In the genomic region with DNA sequence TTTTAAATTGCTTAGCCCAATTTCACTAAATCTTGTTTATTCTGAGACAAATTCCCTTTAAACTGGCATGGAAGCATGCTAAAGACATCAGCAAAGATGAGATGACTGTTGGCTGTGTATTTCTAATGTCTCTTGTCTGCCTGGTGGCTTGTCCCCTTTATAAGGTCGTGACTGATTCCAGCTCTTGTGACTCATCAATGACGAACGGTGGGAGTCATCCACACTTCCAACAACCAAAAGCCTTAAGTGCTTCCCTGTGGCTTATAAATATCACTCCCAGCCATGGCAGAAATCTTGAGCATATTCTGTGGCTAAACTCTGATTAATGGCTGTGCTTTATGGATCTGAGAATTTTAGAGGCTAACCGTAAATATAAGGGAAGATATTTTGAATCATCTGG, we compare ENCODE assay signal across 24 mouse cellular contexts. TPM values are rescaled to one million over a fixed set of nuclear protein-coding genes. Genes with fewer than 3 reads are reported as not detected.
DNase-seq lines count a peak whose midpoint lies in the region; ATAC-seq lines count a peak whose summit lies in the region.
"Had no signal": no experiment of that assay in that cellular context is flagged by ENCODE, and none has a peak within 500 bp of the region (broad histone marks: within the 10 kb centered on the region; RNA-seq: fewer than 3 reads in every experiment).

No protein-coding gene starts in this region.

- peak; percentile 29 for DNase-seq in 416B (ENCODE audit: low read depth)
- DNase-seq in adrenal gland, adult 2 months: peak; percentile 70
- DNase-seq in adrenal gland, postnatal 25 days: peak; percentile 21
- DNase-seq in lung, postnatal 25 days (ENCODE audit: low spot score): no peak
- no peak for DNase-seq in forebrain, embryonic 14.5 days (ENCODE audit: low spot score)
- no peak for DNase-seq in right cerebral cortex, postnatal 14 days
- DNase-seq: cerebellum, adult 11-12 months; cerebellum, adult 9-10 months; cerebellum, postnatal 25 days; gastrocnemius, postnatal 14 days; heart, adult 2 months; heart, postnatal 36 days; kidney, adult 9 months had no signal

- 58% methylated on average over 4 of the region's 4 CpGs for WGBS in heart, embryonic 11.5 days (ENCODE audit: insufficient replicate concordance)
- 87% methylated on average over 4 of the region's 4 CpGs for WGBS in forebrain, embryonic 14.5 days

- no peaks in the 10 kb centered on the region for H3K4me1 ChIP-seq in heart, embryonic 11.5 days (ENCODE audit: control insufficient read depth, insufficient read depth, low read length)
- no peaks in the 10 kb centered on the region for H3K4me1 ChIP-seq in forebrain, embryonic 14.5 days (ENCODE audit: control insufficient read depth, insufficient read depth, low read length)
- H3K4me1 ChIP-seq: embryonic facial prominence, embryonic 12.5 days; heart, embryonic 12.5 days; hindbrain, embryonic 15.5 days had no signal

- no peaks in the 10 kb centered on the region for H3K27me3 ChIP-seq in heart, embryonic 11.5 days (ENCODE audit: control insufficient read depth, insufficient read depth, low read length)
- H3K27me3 ChIP-seq in forebrain, embryonic 14.5 days (replicated peaks; ENCODE audit: control insufficient read depth, insufficient read depth, low read length): no peaks in the 10 kb centered on the region
- H3K27me3 ChIP-seq: embryonic facial prominence, embryonic 12.5 days; heart, embryonic 12.5 days; hindbrain, embryonic 15.5 days had no signal

- no peak overlapping the region for H3K9ac ChIP-seq in heart, embryonic 11.5 days (ENCODE audit: low read depth, low read length)
- H3K9ac ChIP-seq in forebrain, embryonic 14.5 days (ENCODE audit: low read length): no peak overlapping the region
- H3K9ac ChIP-seq: embryonic facial prominence, embryonic 12.5 days; heart, embryonic 12.5 days; hindbrain, embryonic 15.5 days had no signal

- ATAC-seq in heart, embryonic 11.5 days (replicated peaks; ENCODE audit: insufficient number of reproducible peaks, low FRiP score, low TSS enrichment): no peak
- ATAC-seq in forebrain, embryonic 14.5 days: no peak
- ATAC-seq: forebrain, embryonic 16.5 days; intestine, postnatal 0 days had no signal

- no peak overlapping the region for H3K27ac ChIP-seq in heart, embryonic 11.5 days (ENCODE audit: low read depth, low read length)
- H3K27ac ChIP-seq in forebrain, embryonic 14.5 days (ENCODE audit: low read depth, low read length): no peak overlapping the region
- H3K27ac ChIP-seq: embryonic facial prominence, embryonic 12.5 days; heart, adult 2 months; hindbrain, embryonic 15.5 days had no signal

- H3K4me2 ChIP-seq in heart, embryonic 11.5 days: no peak overlapping the region
- no peak overlapping the region for H3K4me2 ChIP-seq in forebrain, embryonic 14.5 days (ENCODE audit: low read length)
- H3K4me2 ChIP-seq: embryonic facial prominence, embryonic 12.5 days; heart, embryonic 12.5 days; hindbrain, embryonic 15.5 days had no signal

- H3K36me3 ChIP-seq in heart, embryonic 11.5 days (ENCODE audit: control insufficient read depth, insufficient read depth, low read length): no peaks in the 10 kb centered on the region
- no peaks in the 10 kb centered on the region for H3K36me3 ChIP-seq in forebrain, embryonic 14.5 days (ENCODE audit: control insufficient read depth, insufficient read depth, low read length)
- H3K36me3 ChIP-seq: embryonic facial prominence, embryonic 12.5 days; heart, embryonic 12.5 days; hindbrain, embryonic 15.5 days had no signal

- H3K9me3 ChIP-seq in heart, embryonic 11.5 days (replicated peaks; ENCODE audit: control insufficient read depth, low read length): no peaks in the 10 kb centered on the region
- no peaks in the 10 kb centered on the region for H3K9me3 ChIP-seq in forebrain, embryonic 14.5 days (replicated peaks; ENCODE audit: control insufficient read depth, low read length)
- H3K9me3 ChIP-seq: embryonic facial prominence, embryonic 12.5 days; heart, embryonic 12.5 days; hindbrain, embryonic 15.5 days had no signal

- no peak overlapping the region for H3K4me3 ChIP-seq in heart, embryonic 11.5 days (ENCODE audit: low read depth, low read length)
- no peak overlapping the region for H3K4me3 ChIP-seq in forebrain, embryonic 14.5 days (ENCODE audit: low read depth, low read length)
- H3K4me3 ChIP-seq: embryonic facial prominence, embryonic 12.5 days; heart, adult 2 months; heart, embryonic 12.5 days; hindbrain, embryonic 15.5 days had no signal

RNA-seq across cellular contexts. Expression of gene Zg16, which starts 20.8 kb away (rescaled TPM):
- not detected for total RNA-seq in adrenal gland, adult 2 months (2021)
- 0.18 and 0.49 TPM in 2 replicates for polyA plus RNA-seq in adrenal gland, adult 2 months (2012; rRNA removed)
- total RNA-seq in adrenal gland, postnatal 25 days (2021): not detected in 2 replicates
- not detected in 2 replicates for polyA plus RNA-seq in heart, embryonic 11.5 days (2014; fragmentation: Nextera tagmentation; extraction: Ambion mirVana)
- not detected in 2 replicates for polyA plus RNA-seq in forebrain, embryonic 14.5 days (2014; fragmentation: Nextera tagmentation; extraction: Ambion mirVana)
- total RNA-seq: adrenal gland, adult 18-20 months; ES-E14; gastrocnemius, adult 18-20 months; gastrocnemius, postnatal 14 days; heart, adult 2 months; heart, postnatal 36 days had no signal
- polyA plus RNA-seq: embryonic facial prominence, embryonic 12.5 days; forebrain, embryonic 11.5 days; forebrain, embryonic 16.5 days; heart, adult 2 months; heart, embryonic 12.5 days; hindbrain, embryonic 11.5 days; hindbrain, embryonic 15.5 days had no signal

RNA-seq across cellular contexts. Expression of gene Kif22, which starts 24.0 kb away (rescaled TPM):
- total RNA-seq in adrenal gland, adult 2 months (2021): 1 to 10 TPM; 2.1 to 2.5 TPM
- polyA plus RNA-seq in adrenal gland, adult 2 months (2012; rRNA removed): 0.64 and 0.89 TPM in 2 replicates
- 9.5 and 15.0 TPM in 2 replicates for total RNA-seq in adrenal gland, postnatal 25 days (2021)
- 97.7 and 103 TPM in 2 replicates for polyA plus RNA-seq in heart, embryonic 11.5 days (2014; fragmentation: Nextera tagmentation; extraction: Ambion mirVana)
- polyA plus RNA-seq in forebrain, embryonic 14.5 days (2014; fragmentation: Nextera tagmentation; extraction: Ambion mirVana): 75.9 and 91.8 TPM in 2 replicates

RNA-seq across cellular contexts. Expression of gene AI467606, which starts 24.8 kb away (rescaled TPM):
- total RNA-seq in adrenal gland, adult 2 months (2021): 1 to 10 TPM; 1.6 to 1.9 TPM
- 7.6 TPM in 2 replicates for polyA plus RNA-seq in adrenal gland, adult 2 months (2012; rRNA removed)
- 0.43 and 1.1 TPM in 2 replicates for total RNA-seq in adrenal gland, postnatal 25 days (2021)
- 0.92 and 0.96 TPM in 2 replicates for polyA plus RNA-seq in heart, embryonic 11.5 days (2014; fragmentation: Nextera tagmentation; extraction: Ambion mirVana)
- polyA plus RNA-seq in forebrain, embryonic 14.5 days (2014; fragmentation: Nextera tagmentation; extraction: Ambion mirVana): 1.5 and 2.2 TPM in 2 replicates

RNA-seq across cellular contexts. Expression of gene Maz, which starts 39.5 kb away (rescaled TPM):
- total RNA-seq in adrenal gland, adult 2 months (2021): 100 to 1,000 TPM in 1 of 2 experiments, 10 to 100 TPM in 1; 98.7 to 114 TPM
- polyA plus RNA-seq in adrenal gland, adult 2 months (2012; rRNA removed): 833 and 840 TPM in 2 replicates
- 167 and 171 TPM in 2 replicates for total RNA-seq in adrenal gland, postnatal 25 days (2021)
- polyA plus RNA-seq in heart, embryonic 11.5 days (2014; fragmentation: Nextera tagmentation; extraction: Ambion mirVana): 38.6 and 44.1 TPM in 2 replicates
- polyA plus RNA-seq in forebrain, embryonic 14.5 days (2014; fragmentation: Nextera tagmentation; extraction: Ambion mirVana): 53.1 and 54.1 TPM in 2 replicates

RNA-seq across cellular contexts. Expression of gene Prrt2, which starts 45.3 kb away (rescaled TPM):
- total RNA-seq in adrenal gland, adult 2 months (2021): 1 to 10 TPM; 1.7 to 2.0 TPM
- 8.5 and 9.5 TPM in 2 replicates for polyA plus RNA-seq in adrenal gland, adult 2 months (2012; rRNA removed)
- 2.2 and 5.1 TPM in 2 replicates for total RNA-seq in adrenal gland, postnatal 25 days (2021)
- 4.5 and 5.0 TPM in 2 replicates for polyA plus RNA-seq in heart, embryonic 11.5 days (2014; fragmentation: Nextera tagmentation; extraction: Ambion mirVana)
- 13.7 and 20.1 TPM in 2 replicates for polyA plus RNA-seq in forebrain, embryonic 14.5 days (2014; fragmentation: Nextera tagmentation; extraction: Ambion mirVana)

Comparison
In these comparisons a context has a peak if more than half of its experiments do, and no peak if none do; other contexts are left out.
1. DNase-seq: peak in 416B (single experiment), adrenal gland, adult 2 months (single experiment) and adrenal gland, postnatal 25 days (single experiment); none in lung, postnatal 25 days (single experiment), forebrain, embryonic 14.5 days (single experiment) and right cerebral cortex, postnatal 14 days (single experiment).
2. RNA of gene Kif22, which starts 24.0 kb away (polyA plus RNA-seq): 97.7 to 103 TPM in heart, embryonic 11.5 days and 75.9 to 91.8 TPM in forebrain, embryonic 14.5 days; 0.64 to 0.89 TPM in adrenal gland, adult 2 months; every median in the first group is over 10 times any median in the second.